Mouse (Mus musculus) embryonic facial prominence, embryonic 10.5 days (tissue): ENCODE measurements around the gene Mbnl1. TPM values are rescaled to one million over a fixed set of nuclear protein-coding genes. Genes with fewer than 3 reads are reported as not detected.

Experiments
- DNase-seq: peaks from one replicate; pipeline ENCODE4 v3.0.0-alpha.2; 2017; ENCODE audit warnings: low spot score
- H3K27ac ChIP-seq: fragments of 300-500 bp; sonication (generic); replicated peaks from 2 replicates; pipeline ENCODE4 v1.5.1; 2016; ENCODE audit warnings: mild to moderate bottlenecking
- H3K27me3 ChIP-seq: fragments of 300-500 bp; sonication (generic); replicated peaks from 2 replicates; pipeline ENCODE4 v1.6.1; 2016; ENCODE audit warnings: low read depth, mild to moderate bottlenecking; ENCODE audit not compliant: poor library complexity, severe bottlenecking
- H3K36me3 ChIP-seq: fragments of 300-500 bp; sonication (generic); replicated peaks from 2 replicates; pipeline ENCODE4 v1.6.1; 2016; ENCODE audit warnings: mild to moderate bottlenecking, moderate library complexity
- H3K4me1 ChIP-seq: fragments of 300-500 bp; sonication (generic); 2 replicates; pipeline ENCODE4 v1.6.1; 2016
- H3K4me3 ChIP-seq: fragments of 300-500 bp; sonication (generic); 2 replicates; pipeline ENCODE4 v1.5.1; 2016; ENCODE audit warnings: mild to moderate bottlenecking, moderate library complexity
- H3K9me3 ChIP-seq: fragments of 300-500 bp; sonication (generic); 2 replicates; pipeline ENCODE4 v1.6.1; 2016; ENCODE audit warnings: mild to moderate bottlenecking
- WGBS: fragments of 180-500 bp; shearing (Covaris S2); methylation state at CpG from one replicate; pipeline ENCODE4 v1.1.7; 2016; 5-methylcytosine and 5-hydroxymethylcytosine counted together
- polyA plus RNA-seq: library from polyadenylated mRNA; unstranded; fragments of >200 nt; fragmentation: Nextera tagmentation; extraction: Ambion mirVana; gene quantifications from 2 replicates; pipeline ENCODE4 v1.2.1, GENCODE M21; 2016

Mbnl1 gene
- polyA plus RNA-seq, 1 experiment from 2014 or later = 55.0 TPM

DNA sequence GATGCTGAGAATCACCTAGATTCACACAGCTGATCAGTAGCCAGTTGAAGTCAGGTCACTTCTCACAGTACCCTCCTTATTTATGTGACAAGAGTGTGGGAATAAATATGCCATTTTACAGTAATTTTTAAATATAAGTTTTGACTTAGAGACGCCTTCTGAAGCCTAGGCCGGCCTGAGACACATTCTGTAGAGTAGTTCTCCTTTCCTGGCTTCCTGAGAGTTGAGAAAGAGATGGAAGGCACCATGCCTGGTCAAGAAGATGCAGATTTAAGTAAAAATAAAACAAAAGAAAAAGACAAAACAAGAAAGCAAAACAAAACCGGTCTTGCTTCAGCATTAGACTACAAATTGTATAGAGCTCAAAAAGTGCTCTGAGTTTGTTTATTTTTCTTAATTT lies 38.6 kb downstream of the Mbnl1 start:
- Histone ChIP-seq H3K9me3 (no peaks in the 10 kb centered on the region), H3K27me3 (no peaks in the 10 kb centered on the region), H3K4me3 (no peak overlapping the region), H3K27ac (no peak overlapping the region), H3K4me1 (peaks cover 20% of the 10 kb centered on the region), H3K36me3 (no peaks in the 10 kb centered on the region)
- WGBS = 90% methylated on average over 3 of the region's 3 CpGs
- no peak for DNase-seq

DNA sequence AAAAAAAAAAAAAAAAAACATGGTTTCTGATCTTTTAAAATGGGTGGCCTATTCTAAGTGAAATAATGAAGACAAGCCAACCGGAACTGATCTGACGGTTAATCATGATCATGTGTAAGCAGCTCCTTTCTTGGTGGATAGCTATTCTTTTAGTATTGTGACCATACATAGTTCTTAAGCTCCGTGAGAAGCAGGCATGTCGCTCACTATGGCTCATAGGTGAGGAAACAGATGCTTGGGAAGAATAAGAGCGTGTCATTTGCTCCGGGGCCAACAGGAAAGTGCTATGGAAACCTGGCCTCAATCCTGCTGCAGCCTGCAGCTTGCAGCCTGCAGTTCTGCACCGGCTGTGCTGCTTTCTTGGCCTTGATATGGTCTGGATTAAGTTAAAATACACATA lies 40.7 kb downstream of the Mbnl1 start:
- DNase-seq = no peak
- Histone ChIP-seq H3K4me3 (no peak overlapping the region), H3K9me3 (no peaks in the 10 kb centered on the region), H3K4me1 (peaks cover 32% of the 10 kb centered on the region), H3K36me3 (no peaks in the 10 kb centered on the region), H3K27me3 (no peaks in the 10 kb centered on the region), H3K27ac (no peak overlapping the region)
- 54% methylated on average over 7 of the region's 7 CpGs for WGBS

DNA sequence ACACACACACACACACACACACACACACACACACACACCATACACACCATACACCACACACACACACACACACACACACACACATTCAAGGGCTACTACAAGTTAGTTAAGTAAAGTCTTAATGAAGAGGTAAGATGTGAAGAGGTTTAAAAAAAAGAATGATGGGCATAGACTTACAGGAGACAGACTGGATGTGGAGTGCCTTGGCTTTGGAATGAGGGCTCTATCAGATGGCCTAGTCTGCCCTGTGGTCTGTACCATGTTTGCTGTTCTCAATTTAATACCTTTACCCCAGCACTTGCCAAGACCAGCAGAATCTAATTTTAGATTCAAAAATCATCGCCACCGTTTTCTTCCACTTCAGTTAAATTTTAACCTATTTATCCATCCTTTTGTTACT lies 41.1 kb downstream of the Mbnl1 start:
- H3K4me3 ChIP-seq = no peak overlapping the region
- 78% methylated on average over 2 of the region's 2 CpGs for WGBS
- DNase-seq = no peak
- no peaks in the 10 kb centered on the region for H3K36me3 ChIP-seq
- no peak overlapping the region for H3K27ac ChIP-seq
- H3K9me3 ChIP-seq = no peaks in the 10 kb centered on the region
- H3K27me3 ChIP-seq = no peaks in the 10 kb centered on the region
- peaks cover 35% of the 10 kb centered on the region for H3K4me1 ChIP-seq

DNA sequence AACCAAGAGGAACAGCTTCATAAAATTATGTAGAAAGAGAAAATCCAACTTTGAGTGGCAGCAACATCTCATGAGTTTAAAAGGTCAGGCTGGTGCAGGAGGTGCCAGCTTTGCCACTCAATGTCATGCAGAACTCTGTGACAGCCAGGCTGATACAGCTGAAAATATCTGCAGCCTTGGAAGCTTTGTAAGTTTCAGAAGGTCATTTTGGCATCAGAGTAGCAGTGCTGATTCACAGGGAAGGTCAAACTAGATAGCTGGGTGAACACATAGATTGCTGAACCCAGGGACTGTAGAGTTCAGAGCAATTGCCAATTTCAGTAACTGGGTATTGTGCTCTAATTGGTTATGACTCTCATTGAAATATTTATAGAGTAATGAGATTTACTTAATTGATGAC lies 42.8 kb downstream of the Mbnl1 start:
- Histone ChIP-seq H3K9me3 (no peaks in the 10 kb centered on the region), H3K4me3 (no peak overlapping the region), H3K4me1 (peaks cover 37% of the 10 kb centered on the region), H3K27ac (no peak overlapping the region), H3K36me3 (no peaks in the 10 kb centered on the region), H3K27me3 (no peaks in the 10 kb centered on the region)
- DNase-seq = no peak

DNA sequence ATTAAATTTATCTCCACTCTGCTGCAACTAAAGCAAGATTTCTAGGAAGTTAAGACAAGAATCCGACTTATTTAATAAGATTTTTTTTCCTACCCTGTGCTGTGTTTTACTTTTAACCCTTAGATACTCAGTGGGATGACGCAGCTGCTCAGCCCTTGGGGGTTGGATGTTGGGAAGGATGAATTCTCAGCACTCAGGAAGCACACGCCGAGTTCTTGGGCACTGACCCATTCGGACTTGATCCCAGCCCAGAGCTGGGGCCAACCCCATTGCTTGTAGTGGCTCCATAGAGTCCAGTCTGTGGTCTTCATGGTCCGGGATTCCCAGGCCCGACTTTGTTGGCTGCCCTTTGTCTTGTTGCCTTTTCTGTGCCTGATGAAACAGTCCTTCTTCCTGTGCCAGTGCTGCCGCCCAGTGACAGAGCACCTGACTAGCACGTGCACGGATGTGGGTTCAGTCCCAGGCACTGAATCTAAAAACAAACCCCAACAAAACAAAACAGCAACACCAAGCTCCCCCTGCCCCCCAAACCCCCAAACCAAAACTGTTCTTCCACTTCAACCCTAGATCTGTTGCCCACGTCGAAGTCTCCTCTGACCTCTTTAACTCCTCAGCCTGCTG lies 43.5 kb downstream of the Mbnl1 start:
- Histone ChIP-seq H3K9me3 (no peaks in the 10 kb centered on the region), H3K27ac (peak overlapping the region; percentile 45; the same call in 1 of the 2 replicates), H3K4me1 (peaks cover 37% of the 10 kb centered on the region), H3K27me3 (no peaks in the 10 kb centered on the region), H3K36me3 (no peaks in the 10 kb centered on the region), H3K4me3 (no peak overlapping the region)
- peak; percentile 45 for DNase-seq
- WGBS = 36% methylated on average over 12 of the region's 12 CpGs

DNA sequence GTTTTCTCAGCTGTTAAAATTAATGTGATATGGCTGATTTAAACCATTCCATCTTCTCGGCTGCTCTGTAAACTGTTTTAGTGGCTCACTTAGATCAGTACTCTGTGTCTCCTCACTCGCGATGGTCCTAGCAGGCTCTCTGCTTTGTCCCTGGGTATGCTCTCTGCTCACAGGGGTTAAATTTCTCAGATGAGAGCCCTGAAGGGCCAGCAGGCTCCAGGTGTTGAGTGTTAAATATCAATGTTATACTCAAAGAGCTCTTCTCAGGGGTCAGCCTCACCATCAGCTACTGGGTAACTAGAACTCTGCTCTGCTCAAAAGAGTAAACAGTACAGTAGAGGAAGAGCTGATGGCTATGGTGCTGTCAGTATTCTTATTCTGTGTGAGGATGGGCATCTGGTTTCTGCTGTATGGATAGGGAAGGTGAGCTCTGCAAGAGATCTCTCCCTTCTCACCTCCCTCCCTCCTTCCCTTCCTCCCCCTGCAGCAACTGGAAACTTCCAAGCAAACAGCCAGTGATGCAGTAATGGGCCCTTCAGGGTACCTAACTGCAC lies 44.7 kb downstream of the Mbnl1 start:
- Histone ChIP-seq H3K4me1 (peaks cover 37% of the 10 kb centered on the region), H3K27ac (no peak overlapping the region), H3K27me3 (no peaks in the 10 kb centered on the region), H3K36me3 (no peaks in the 10 kb centered on the region), H3K9me3 (no peaks in the 10 kb centered on the region), H3K4me3 (no peak overlapping the region)
- no peak for DNase-seq
- 44% methylated on average over 3 of the region's 3 CpGs for WGBS

DNA sequence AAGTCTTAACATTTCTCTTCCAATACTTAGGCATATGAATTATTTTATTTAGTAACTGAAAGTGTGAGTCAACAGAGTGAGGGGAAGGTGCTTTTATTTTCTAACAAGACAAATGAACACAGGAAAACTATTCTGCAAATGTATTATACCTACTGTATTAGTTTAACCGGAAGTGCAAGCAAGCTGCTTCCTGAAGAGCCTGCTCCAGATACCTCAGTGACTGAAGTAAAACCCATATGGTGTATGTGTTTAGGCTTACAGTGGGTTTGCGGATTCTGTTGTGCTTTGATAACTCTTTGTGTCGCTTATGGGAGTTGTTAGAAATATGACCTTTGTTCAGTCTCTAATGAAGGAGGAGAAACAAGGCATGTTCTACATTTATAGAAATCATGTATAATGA lies 46.7 kb downstream of the Mbnl1 start:
- no peaks in the 10 kb centered on the region for H3K9me3 ChIP-seq
- DNase-seq = no peak
- H3K27ac ChIP-seq = no peak overlapping the region
- H3K36me3 ChIP-seq = no peaks in the 10 kb centered on the region
- H3K27me3 ChIP-seq = no peaks in the 10 kb centered on the region
- no peak overlapping the region for H3K4me3 ChIP-seq
- WGBS = 74% methylated on average over 3 of the region's 3 CpGs
- H3K4me1 ChIP-seq = peaks cover 25% of the 10 kb centered on the region

DNA sequence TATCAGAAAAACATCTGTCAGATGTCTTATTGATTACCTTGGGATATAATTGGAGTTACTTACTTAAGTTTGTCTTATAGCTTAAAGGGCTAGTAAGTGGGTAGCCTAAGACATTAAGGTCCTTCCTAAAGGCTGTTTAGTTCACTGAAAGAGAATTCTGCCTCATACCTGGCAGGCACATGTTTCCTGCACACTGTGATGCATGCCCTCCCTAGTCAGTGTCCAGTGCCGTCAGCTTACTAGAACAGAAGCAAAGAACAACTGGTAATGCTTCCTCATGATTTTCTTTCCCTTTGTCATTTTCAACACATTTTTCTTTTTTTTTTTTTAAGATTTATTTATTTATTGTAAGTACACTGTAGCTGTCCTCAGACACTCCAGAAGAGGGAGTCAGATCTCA lies 51.5 kb downstream of the Mbnl1 start:
- Histone ChIP-seq H3K4me3 (no peak overlapping the region), H3K4me1 (peaks cover 28% of the 10 kb centered on the region), H3K27ac (no peak overlapping the region), H3K36me3 (no peaks in the 10 kb centered on the region), H3K9me3 (no peaks in the 10 kb centered on the region), H3K27me3 (no peaks in the 10 kb centered on the region)
- no peak for DNase-seq
- WGBS = 86% methylated on average over 1 of the region's 1 CpGs

DNA sequence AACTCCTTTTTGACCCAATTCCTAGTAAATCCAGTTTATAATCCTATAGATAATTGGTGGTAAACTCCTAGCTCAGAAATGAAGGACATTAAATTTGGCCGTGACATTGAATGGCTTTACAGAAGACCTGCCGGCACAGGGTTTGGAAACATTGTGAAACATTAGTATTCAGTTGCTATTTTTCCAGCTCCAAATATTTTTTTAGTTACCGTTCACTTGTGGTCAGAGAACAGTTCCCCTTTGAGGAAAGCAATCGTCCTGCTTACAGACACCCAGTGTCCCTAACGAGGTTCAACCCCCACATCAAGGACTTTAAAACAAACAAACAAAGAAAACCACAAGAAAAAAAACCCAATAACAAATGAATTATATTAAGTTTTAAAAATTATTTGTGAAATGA lies 58.7 kb downstream of the Mbnl1 start:
- DNase-seq = no peak

DNA sequence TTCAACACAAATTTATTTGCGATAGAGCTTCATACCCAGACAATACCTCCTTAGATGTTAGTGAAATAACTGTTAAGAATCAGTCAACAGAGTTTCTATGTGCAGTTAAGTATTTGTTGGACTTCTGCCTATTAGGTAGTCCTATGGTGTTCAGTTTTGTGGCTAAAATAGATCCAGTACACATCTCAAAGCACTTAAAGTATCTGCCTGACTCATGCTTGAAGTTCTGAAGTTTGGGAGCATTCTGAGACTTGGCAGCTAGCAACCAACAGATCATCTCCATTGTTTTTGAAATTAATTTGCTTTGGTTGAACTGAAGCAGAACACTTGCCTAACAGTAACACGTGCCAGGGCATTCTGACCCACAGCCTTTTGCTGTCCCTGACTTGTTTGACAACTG lies 59.2 kb downstream of the Mbnl1 start:
- no peak overlapping the region for H3K4me3 ChIP-seq
- H3K27me3 ChIP-seq = no peaks in the 10 kb centered on the region
- WGBS = 67% methylated on average over 2 of the region's 2 CpGs
- DNase-seq = no peak
- peaks cover 27% of the 10 kb centered on the region for H3K4me1 ChIP-seq
- no peaks in the 10 kb centered on the region for H3K9me3 ChIP-seq
- H3K36me3 ChIP-seq = no peaks in the 10 kb centered on the region
- H3K27ac ChIP-seq = no peak overlapping the region

More for the DNA sequence above, 58.7 kb downstream of the Mbnl1 start:
- Histone ChIP-seq H3K4me3 (no peak overlapping the region), H3K4me1 (peaks cover 32% of the 10 kb centered on the region), H3K27me3 (no peaks in the 10 kb centered on the region), H3K36me3 (no peaks in the 10 kb centered on the region), H3K9me3 (no peaks in the 10 kb centered on the region), H3K27ac (no peak overlapping the region)
- WGBS = 75% methylated on average over 5 of the region's 5 CpGs

DNA sequence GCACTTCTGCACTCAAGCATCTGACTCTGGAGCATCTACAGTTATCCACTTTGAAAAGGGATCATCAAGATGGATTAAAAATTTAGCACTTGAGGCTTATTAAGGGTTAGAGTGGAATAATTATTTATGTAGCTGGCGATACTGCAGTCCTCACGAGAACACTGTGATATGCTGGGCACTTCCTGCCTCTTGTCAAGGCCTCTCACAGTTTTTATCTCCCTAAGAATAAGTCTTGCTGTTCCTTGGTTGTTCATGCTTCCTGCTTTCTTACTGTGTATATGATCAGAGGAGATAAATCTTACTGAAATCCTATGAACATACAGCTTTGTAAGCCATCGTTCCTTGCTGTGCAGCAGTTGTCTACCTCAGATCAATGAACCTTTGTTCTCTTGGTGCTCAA lies 62.6 kb downstream of the Mbnl1 start:
- Histone ChIP-seq H3K27ac (no peak overlapping the region), H3K4me3 (no peak overlapping the region), H3K4me1 (peaks cover 9% of the 10 kb centered on the region; the same call in 1 of the 2 replicates), H3K27me3 (no peaks in the 10 kb centered on the region), H3K36me3 (no peaks in the 10 kb centered on the region), H3K9me3 (no peaks in the 10 kb centered on the region)
- no peak for DNase-seq
- WGBS = 45% methylated on average over 3 of the region's 3 CpGs

DNA sequence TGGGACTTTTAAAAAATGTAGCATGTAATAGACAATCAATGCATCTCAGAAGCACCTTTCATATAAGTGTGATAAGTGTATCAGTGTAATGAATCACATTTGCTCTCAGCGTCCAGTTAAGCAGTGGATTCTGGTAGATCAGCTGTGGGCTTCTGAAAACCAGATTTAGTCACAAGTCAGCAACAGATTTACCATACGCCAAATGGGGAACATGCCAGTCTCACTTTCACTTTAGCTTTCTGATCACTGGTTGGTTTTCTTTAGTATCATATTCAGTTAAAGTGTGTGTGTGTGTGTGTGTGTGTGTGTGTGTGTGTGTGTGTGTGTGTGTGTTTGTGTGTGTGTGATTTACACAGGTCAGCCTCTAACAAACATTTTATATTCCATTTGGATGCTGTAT lies 64.4 kb downstream of the Mbnl1 start:
- 87% methylated on average over 2 of the region's 2 CpGs for WGBS
- no peak overlapping the region for H3K4me3 ChIP-seq

DNA sequence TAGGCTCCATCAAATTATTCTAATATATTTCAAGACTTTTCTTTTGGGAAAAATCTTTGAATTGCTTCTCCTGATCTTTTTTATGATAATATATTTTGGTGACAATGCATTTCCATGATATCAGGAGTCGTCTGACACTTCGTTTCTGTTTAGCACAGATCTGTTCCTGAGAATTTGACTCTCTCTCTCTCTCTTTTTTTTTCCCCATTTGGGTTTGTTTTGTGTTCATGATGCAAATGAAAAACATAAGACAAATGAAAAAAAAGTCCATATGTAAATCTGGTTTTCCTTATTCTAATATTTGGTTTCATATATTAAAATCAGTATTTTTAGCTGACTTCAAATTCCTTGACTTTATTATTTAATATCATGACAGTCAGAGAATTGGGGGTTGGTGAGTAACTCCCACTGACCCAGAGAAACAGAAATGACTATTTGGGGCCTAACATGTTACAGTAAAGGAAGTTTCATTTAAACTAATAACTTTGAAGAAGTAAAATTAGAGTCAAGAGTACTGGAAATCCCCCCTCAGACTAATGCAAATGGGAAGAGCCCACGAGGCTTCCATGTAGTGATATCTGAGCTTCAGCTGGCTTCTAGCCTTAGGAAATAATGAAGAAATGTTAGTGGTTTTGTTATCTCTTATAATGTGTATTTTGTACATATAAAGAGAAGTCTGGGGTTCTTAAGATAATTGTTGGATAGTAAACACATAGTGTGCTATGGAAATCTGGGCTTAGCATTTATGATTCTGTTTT lies 65.8 kb downstream of the Mbnl1 start:
- 90% methylated on average over 3 of the region's 3 CpGs for WGBS
- peaks cover 7% of the 10 kb centered on the region; the same call in 1 of the 2 replicates for H3K4me1 ChIP-seq
- no peaks in the 10 kb centered on the region for H3K27me3 ChIP-seq
- no peaks in the 10 kb centered on the region for H3K9me3 ChIP-seq
- no peak overlapping the region for H3K27ac ChIP-seq
- H3K4me3 ChIP-seq = no peak overlapping the region
- H3K36me3 ChIP-seq = no peaks in the 10 kb centered on the region
- no peak for DNase-seq

More for the DNA sequence above, 64.4 kb downstream of the Mbnl1 start:
- peaks cover 9% of the 10 kb centered on the region; the same call in 1 of the 2 replicates for H3K4me1 ChIP-seq
- no peak for DNase-seq
- H3K36me3 ChIP-seq = no peaks in the 10 kb centered on the region
- no peaks in the 10 kb centered on the region for H3K27me3 ChIP-seq
- H3K9me3 ChIP-seq = no peaks in the 10 kb centered on the region
- no peak overlapping the region for H3K27ac ChIP-seq
